Mouse (Mus musculus): Measurements from ENCODE around the gene Cdk12.

Cdk12 gene

GRCm38 (mm10) chr11:98313790-98314323 is 111.0 kb downstream of the Cdk12 start:
- peak; percentile 46 to 58 for DNase-seq (ENCODE audit: low spot score in 2 of 2)

GRCm38 (mm10) chr11:98317479-98317878 is 114.6 kb downstream of the Cdk12 start:
- no peak for DNase-seq (ENCODE audit: low spot score in 2 of 2)

GRCm38 (mm10) chr11:98318421-98319116 is 115.7 kb downstream of the Cdk12 start:
- no peak for DNase-seq (ENCODE audit: low spot score in 2 of 2)

DNA sequence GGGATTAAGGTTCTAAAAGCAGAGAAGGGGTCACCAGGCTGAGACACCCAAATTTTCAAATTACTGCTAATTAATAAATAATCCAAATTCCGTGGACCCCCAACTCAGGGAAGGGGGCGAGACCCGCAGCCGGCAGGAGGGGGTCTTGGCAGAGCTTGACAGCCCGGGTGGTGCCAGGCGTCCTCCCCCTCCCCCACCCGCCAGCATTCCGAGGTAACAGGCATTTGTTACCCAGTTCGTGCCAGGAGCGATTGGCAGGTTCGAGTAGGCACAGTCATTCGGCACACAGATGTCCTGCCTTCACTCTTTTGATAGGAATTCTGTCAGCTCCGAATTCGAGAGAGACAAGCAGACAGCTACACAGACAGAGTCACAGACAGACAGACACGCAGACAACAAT is 116.3 kb downstream of the Cdk12 start:
- DNase-seq (ENCODE audit: low spot score in 2 of 2), result no peak

GRCm38 (mm10) chr11:98319544-98319943 is 116.7 kb downstream of the Cdk12 start:
- DNase-seq (ENCODE audit: low spot score in 2 of 2), result no peak

DNA sequence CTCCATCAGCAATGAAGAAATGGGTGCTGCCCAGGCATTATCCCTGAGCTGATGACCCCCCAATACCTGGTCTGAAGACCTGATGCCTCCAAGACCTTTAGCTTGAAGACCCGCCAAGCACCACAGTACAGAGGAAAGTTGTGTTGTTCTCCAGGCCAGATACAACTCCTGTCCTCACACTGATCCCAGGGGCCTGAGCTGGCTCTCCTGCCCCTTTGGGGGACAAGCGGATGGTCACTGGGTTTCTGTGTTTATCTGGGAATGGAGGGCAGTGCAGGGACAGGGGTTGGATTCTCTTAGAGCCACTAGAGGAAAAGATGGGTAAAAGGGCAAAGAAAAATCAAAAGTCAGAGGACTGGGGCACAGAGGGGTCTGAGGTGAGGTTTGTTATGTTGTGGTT is 117.1 kb downstream of the Cdk12 start:
- DNase-seq (ENCODE audit: low spot score in 2 of 2), result no peak

DNA sequence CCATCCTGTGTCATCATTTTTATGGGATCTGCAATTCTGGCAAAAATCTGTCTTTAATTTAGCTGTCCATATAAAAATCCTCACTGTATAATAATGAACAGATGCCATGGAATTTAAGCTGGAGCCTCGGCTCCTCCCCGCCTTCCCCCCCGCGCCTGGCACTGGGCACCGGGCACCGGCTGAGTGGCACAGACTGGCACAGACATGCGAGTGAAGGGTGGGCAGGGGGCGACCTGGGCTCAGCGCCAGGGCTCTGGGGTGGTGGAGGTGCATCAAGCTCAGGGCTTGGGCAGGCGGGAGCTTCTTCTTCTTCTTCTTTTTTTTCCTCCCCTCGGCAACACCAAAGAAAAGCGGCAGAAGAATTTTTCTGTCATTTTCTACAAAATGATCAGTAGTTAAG is 117.5 kb downstream of the Cdk12 start:
- no peak for DNase-seq (ENCODE audit: low spot score in 2 of 2)

DNA sequence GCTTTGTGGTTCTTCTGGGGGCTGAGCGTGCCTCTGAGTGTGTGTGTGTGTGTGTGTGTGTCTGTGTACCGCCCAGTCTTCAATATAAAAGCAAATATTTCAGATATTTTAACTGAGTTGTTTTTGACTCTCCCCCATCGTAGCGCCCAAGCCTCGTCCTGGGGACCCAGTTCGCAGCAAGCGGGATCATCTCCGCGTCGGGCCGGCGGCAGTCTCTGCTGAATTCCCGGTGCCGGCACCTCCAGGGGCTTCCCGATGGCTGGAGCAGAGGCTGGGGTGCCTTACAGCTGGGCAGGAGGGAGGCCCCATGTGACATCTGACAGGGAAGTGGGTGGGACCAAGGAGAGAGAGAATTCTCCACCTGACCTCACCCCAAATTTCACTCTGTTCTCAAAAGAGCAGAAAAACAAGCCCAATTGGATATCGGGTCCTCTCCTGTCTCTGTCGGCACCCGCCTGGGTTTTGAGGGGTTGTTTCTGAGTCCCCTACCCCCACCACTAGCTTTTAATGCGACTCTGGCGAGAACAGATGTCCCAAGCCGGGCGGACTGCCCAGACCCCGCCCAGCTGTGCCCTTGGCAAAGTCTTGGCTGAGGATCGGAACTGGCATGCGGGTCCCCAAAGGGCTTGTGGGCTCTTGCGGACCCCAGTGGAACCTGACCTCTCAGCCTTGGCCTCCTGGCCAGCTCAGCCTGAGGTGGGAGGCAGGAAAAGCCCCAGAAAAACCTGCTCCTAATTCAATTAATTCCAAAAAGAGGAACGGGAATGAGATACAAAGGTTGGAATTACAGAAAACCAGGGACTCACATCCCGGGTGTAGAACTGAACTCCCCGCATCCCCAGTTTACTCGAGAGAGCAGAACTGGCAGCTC is 118.2 kb downstream of the Cdk12 start:
- DNase-seq (ENCODE audit: low spot score in 2 of 2), result no peak

- no peak for DNase-seq (ENCODE audit: low spot score in 2 of 2)
Observed at GRCm38 (mm10) chr11:98321677-98322003, 118.8 kb downstream of the Cdk12 start.

DNA sequence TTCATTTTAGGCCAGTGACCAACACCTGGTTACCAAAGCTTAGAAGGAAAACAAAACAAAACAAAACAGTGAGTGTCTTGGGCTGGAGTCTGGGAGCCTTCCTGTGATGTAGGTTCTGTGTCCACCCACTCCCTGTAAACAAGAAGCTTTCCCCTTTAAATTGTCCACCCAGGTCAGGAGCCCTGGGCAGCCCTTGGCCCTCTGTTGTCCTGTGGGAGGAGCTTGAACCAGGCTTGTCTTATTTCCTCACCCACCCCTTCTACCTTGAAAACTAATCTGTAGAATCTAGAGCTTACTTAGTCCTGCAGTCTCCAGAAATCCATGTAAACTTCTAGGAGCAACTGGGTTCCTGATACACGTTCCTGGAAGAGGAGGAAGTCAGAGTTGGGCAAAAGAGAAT is 119.3 kb downstream of the Cdk12 start:
- DNase-seq (ENCODE audit: low spot score in 2 of 2), result no peak

GRCm38 (mm10) chr11:98323136-98323866 is 120.4 kb downstream of the Cdk12 start:
- DNase-seq (ENCODE audit: low spot score in 2 of 2), result no peak

- no peak for DNase-seq (ENCODE audit: low spot score in 2 of 2)
Observed at GRCm38 (mm10) chr11:98323933-98324332, 121.1 kb downstream of the Cdk12 start.

DNA sequence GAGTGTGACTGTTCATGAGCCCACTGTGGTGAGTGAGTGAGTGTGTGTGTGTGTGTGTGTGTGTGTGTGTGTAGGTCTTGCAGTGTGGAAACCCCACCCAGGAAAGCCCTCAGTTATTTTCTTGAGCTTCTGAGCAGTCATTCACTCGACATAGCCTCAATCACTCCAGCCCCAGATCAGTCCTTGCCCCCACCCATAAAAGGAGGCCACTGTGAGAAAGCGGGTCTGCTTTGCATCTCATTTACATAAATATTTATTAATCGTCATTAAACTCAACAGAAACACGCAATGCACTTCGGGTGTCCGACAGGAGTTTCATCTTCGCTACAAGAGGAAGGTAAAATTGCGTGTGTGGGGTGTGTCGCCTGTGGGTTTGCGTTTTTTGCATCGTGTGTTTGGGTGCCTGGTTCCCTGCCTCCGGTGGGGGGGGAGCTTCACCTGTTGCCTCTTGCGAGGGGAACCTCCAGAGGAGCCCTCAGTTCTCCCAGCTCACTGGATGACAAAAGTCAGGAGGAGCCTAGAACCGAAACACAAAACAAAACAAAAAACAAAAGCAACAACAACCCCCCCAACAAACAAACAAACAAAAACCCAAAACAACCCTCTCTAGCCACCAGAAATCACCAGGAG is 122.4 kb downstream of the Cdk12 start:
- no peak for DNase-seq (ENCODE audit: low spot score in 2 of 2)

DNA sequence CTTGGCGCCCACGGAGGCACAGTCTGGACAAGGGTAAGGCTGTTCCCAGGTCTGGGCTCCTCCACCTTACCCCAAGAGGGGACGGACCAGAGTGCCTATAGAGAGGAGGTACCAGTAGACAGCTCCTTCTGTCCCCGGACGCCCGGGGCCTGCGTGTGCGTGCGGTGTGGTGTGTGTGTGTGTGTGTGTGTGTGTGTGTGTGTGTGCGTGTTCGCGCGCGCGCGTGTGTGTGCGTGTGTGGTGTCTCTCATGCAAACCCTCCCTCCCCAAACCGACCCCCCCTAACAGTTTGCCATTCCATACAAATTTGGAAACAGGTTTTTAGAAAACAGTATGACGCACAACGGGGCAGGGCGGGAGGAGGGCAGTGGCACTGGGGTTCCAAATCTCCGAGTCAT is 123.0 kb downstream of the Cdk12 start:
- no peak for DNase-seq (ENCODE audit: low spot score in 2 of 2)

DNA sequence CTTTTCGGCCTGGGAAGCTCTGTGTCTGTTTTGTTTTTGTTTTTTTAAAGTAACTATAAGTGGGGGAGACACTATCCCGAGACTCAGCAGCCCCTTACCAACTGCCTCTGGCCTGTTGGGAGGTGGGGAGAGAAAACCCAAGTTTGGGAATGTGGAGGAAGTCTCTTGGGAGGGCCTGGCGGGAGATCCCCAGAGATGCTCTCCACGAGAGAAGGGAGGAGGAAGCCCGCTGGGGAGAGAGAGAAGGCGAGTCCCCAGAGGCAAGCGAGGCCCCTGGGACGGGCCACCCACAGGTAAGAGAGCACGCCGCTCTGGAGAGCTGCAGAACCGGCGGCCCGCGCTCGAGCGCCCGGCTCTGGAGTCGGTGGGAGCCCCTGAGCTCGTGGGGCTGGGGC is 123.9 kb downstream of the Cdk12 start:
- DNase-seq (ENCODE audit: low spot score in 2 of 2), result no peak

- DNase-seq (ENCODE audit: low spot score in 2 of 2), result peak in 1 of 2 experiments; percentile 30
Observed at GRCm38 (mm10) chr11:98327136-98328030, 124.5 kb downstream of the Cdk12 start.

GRCm38 (mm10) chr11:98328031-98328370 is 125.1 kb downstream of the Cdk12 start:
- no peak for DNase-seq (ENCODE audit: low spot score in 2 of 2)
